Mouse (Mus musculus) lung, embryonic 16.5 days (tissue): ENCODE data around the gene Lamb1. TPM values are rescaled to one million over a fixed set of nuclear protein-coding genes. Genes with fewer than 3 reads are reported as not detected.

ENCODE experiments used
- ATAC-seq: fragments of 200-750 bp; cut with Nextera tagmentation; 2 replicates; pipeline ENCODE4 v1.8.0; 2017; ENCODE audit warnings: low read depth, mild to moderate bottlenecking, moderate library complexity
- H3K27ac ChIP-seq: fragments of 300-500 bp; sonication (generic); 2 replicates; pipeline ENCODE4 v1.5.1; 2014; ENCODE audit warnings: mild to moderate bottlenecking, control low read depth, low read length
- H3K27me3 ChIP-seq: fragments of 300-500 bp; sonication (generic); 2 replicates; pipeline ENCODE4 v1.6.1; 2014; ENCODE audit warnings: low read depth, low read length, mixed read lengths; ENCODE audit not compliant: control insufficient read depth, insufficient read depth
- H3K36me3 ChIP-seq: fragments of 300-500 bp; sonication (generic); 2 replicates; pipeline ENCODE4 v1.6.1; 2014; ENCODE audit warnings: low read length; ENCODE audit not compliant: control insufficient read depth, insufficient read depth
- H3K4me1 ChIP-seq: fragments of 300-500 bp; sonication (generic); replicated peaks from 2 replicates; pipeline ENCODE4 v1.6.1; 2014; ENCODE audit warnings: low read length, mixed read lengths; ENCODE audit not compliant: control insufficient read depth, insufficient read depth
- H3K4me2 ChIP-seq: fragments of 300-500 bp; sonication (generic); 2 replicates; pipeline ENCODE4 v1.6.1; 2014; ENCODE audit warnings: low read depth, low read length, control low read depth
- H3K4me3 ChIP-seq: fragments of 300-500 bp; sonication (generic); 2 replicates; pipeline ENCODE4 v1.5.1; 2014; ENCODE audit warnings: mild to moderate bottlenecking, low read length, control low read depth
- H3K9ac ChIP-seq: fragments of 300-500 bp; sonication (generic); 2 replicates; pipeline ENCODE4 v1.6.1; 2014; ENCODE audit warnings: low read length, control low read depth
- H3K9me3 ChIP-seq: fragments of 300-500 bp; sonication (generic); 2 replicates; pipeline ENCODE4 v1.6.1; 2016; ENCODE audit warnings: low read length; ENCODE audit not compliant: control insufficient read depth
- WGBS: fragments of 180-500 bp; shearing (Covaris S2); extraction: QIAGEN DNeasy Blood & Tissue Kit; methylation state at CpG from one replicate; pipeline ENCODE4 v1.1.7; 2014; 5-methylcytosine and 5-hydroxymethylcytosine counted together
- polyA plus RNA-seq: library from polyadenylated mRNA; unstranded; fragments of >200 nt; fragmentation: Nextera tagmentation; extraction: Ambion mirVana; gene quantifications from 2 replicates; pipeline ENCODE4 v1.2.1, GENCODE M21; 2015

Lamb1 gene
- polyA plus RNA-seq, 1 experiment from 2014 or later = 131 TPM

DNA sequence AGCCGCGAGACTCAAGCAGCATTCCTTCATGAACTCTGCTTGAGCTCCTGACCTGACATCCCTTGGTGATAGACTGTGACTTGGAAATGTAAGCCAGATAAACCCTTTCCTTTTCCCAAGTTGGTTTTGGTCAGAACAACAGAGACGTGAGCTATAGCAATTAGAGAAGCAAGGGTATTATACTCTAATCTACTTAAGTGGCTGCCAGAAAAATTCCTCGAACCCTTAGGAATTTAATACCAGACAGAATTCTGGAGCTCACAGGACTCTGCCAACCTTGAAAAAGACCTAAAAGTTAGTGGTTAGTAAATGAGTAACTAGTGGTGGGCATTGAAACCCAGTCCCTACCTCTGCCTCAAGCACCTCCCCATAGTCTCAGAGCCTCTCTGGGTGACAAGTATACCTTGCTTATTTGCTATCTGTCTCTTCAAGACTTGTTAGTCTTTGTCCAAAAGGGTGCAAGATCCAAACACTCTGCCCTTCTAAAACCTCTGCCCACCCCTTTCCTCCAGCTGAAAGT, 18.6 kb downstream of the Lamb1 start:
- peak overlapping the region; percentile 20; the same call in 1 of the 2 replicates for H3K27ac ChIP-seq
- H3K4me2 ChIP-seq = no peak overlapping the region
- H3K27me3 ChIP-seq = no peaks in the 10 kb centered on the region
- no peak for ATAC-seq
- no peaks in the 10 kb centered on the region for H3K9me3 ChIP-seq
- H3K4me1 ChIP-seq = peaks cover 23% of the 10 kb centered on the region
- no peak overlapping the region for H3K9ac ChIP-seq
- WGBS = 48% methylated on average over 4 of the region's 4 CpGs
- H3K36me3 ChIP-seq = peaks cover 61% of the 10 kb centered on the region
- H3K4me3 ChIP-seq = no peak overlapping the region

GRCm38 (mm10) chr12:31289046-31289445, 24.0 kb downstream of the Lamb1 start:
- Histone ChIP-seq H3K4me1 (peaks cover 13% of the 10 kb centered on the region), H3K9ac (no peak overlapping the region), H3K27ac (no peak overlapping the region), H3K27me3 (no peaks in the 10 kb centered on the region), H3K4me2 (no peak overlapping the region), H3K36me3 (peaks cover 59% of the 10 kb centered on the region), H3K9me3 (peaks cover 5% of the 10 kb centered on the region; the same call in 1 of the 2 replicates), H3K4me3 (no peak overlapping the region)
- ATAC-seq = no peak
- 95% methylated on average over 10 of the region's 10 CpGs for WGBS

DNA sequence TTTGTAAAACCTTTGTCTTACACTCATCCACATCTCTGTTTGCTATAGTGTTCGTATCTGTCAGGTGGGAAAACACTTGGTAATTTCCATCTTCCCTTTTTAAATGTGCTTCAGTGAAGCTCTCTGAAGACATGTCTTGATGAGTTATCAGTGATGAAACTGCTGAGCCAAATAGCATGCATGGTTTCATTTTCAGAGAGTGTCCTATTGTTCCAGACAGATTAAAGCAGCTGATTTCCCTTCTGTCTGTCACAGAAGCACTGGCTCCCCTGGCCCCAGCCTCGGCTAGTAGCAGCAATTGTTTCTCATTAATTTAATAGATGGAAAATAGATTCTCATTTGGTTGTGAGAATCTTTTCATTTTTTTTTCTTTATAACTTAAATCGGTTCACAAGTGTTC, 25.9 kb downstream of the Lamb1 start:
- Histone ChIP-seq H3K9me3 (peaks cover 5% of the 10 kb centered on the region; the same call in 1 of the 2 replicates), H3K4me3 (no peak overlapping the region), H3K9ac (no peak overlapping the region), H3K4me2 (no peak overlapping the region), H3K27ac (no peak overlapping the region), H3K36me3 (peaks cover 52% of the 10 kb centered on the region), H3K4me1 (peaks cover 26% of the 10 kb centered on the region), H3K27me3 (no peaks in the 10 kb centered on the region)
- no peak for ATAC-seq
- 78% methylated on average over 3 of the region's 3 CpGs for WGBS

- H3K4me3 ChIP-seq = no peak overlapping the region
- peak overlapping the region; percentile 17; the same call in 1 of the 2 replicates for H3K27ac ChIP-seq
- no peak overlapping the region for H3K9ac ChIP-seq
- peaks cover 26% of the 10 kb centered on the region for H3K4me1 ChIP-seq
- WGBS = 55% methylated on average over 15 of the region's 15 CpGs
- no peak overlapping the region for H3K4me2 ChIP-seq
- no peaks in the 10 kb centered on the region for H3K27me3 ChIP-seq
- H3K9me3 ChIP-seq = peaks cover 5% of the 10 kb centered on the region; the same call in 1 of the 2 replicates
- peaks cover 33% of the 10 kb centered on the region for H3K36me3 ChIP-seq
- ATAC-seq = no peak
These were observed 28.5 kb downstream of the Lamb1 start for GRCm38 (mm10) chr12:31293361-31294142.

- WGBS = 26% methylated on average over 10 of the region's 10 CpGs
- no peak overlapping the region for H3K9ac ChIP-seq
- H3K9me3 ChIP-seq = no peaks in the 10 kb centered on the region
- H3K36me3 ChIP-seq = peaks cover 31% of the 10 kb centered on the region
- H3K4me2 ChIP-seq = 0 out of 2 replicates have a peak overlapping the region, but pooled peaks have one; percentile 16
- peak overlapping the region; percentile 57 for H3K27ac ChIP-seq
- no peak overlapping the region for H3K4me3 ChIP-seq
- peaks cover 26% of the 10 kb centered on the region for H3K4me1 ChIP-seq
- ATAC-seq = peak; percentile 74
- H3K27me3 ChIP-seq = no peaks in the 10 kb centered on the region
These were observed 29.5 kb downstream of the Lamb1 start for GRCm38 (mm10) chr12:31294526-31294925.

GRCm38 (mm10) chr12:31294996-31295395, 30.0 kb downstream of the Lamb1 start:
- Histone ChIP-seq H3K4me2 (no peak overlapping the region), H3K4me1 (peaks cover 26% of the 10 kb centered on the region), H3K9me3 (no peaks in the 10 kb centered on the region), H3K36me3 (peaks cover 35% of the 10 kb centered on the region), H3K4me3 (no peak overlapping the region), H3K9ac (no peak overlapping the region), H3K27me3 (no peaks in the 10 kb centered on the region), H3K27ac (peak overlapping the region; percentile 57)
- WGBS = 54% methylated on average over 11 of the region's 11 CpGs
- ATAC-seq = peak; percentile 64

DNA sequence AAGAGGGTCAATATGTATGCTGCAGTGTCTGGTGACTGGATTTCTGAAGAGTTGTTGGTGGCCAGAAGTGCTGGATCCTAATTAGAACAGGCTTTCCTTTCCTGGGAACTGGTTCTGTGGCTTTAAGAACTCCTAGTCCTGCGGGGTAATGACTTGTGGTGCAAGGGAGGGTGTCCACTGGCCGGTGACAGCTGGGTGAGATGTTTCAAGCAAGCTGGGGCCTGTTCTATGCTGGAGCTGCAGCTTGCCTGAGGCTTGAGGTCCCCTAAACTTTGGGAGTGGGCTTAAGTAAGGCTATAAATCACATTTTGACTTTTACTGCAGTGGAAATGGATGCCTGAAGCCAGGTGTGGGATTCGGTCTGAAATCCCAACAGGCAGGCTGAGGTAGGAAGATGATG, 30.5 kb downstream of the Lamb1 start:
- Histone ChIP-seq H3K27ac (peak overlapping the region; percentile 32; the same call in 1 of the 2 replicates), H3K4me1 (peaks cover 26% of the 10 kb centered on the region), H3K9ac (no peak overlapping the region), H3K4me2 (no peak overlapping the region), H3K9me3 (no peaks in the 10 kb centered on the region), H3K27me3 (no peaks in the 10 kb centered on the region), H3K4me3 (no peak overlapping the region), H3K36me3 (peaks cover 35% of the 10 kb centered on the region)
- ATAC-seq = peak; percentile 64
- 41% methylated on average over 3 of the region's 3 CpGs for WGBS

DNA sequence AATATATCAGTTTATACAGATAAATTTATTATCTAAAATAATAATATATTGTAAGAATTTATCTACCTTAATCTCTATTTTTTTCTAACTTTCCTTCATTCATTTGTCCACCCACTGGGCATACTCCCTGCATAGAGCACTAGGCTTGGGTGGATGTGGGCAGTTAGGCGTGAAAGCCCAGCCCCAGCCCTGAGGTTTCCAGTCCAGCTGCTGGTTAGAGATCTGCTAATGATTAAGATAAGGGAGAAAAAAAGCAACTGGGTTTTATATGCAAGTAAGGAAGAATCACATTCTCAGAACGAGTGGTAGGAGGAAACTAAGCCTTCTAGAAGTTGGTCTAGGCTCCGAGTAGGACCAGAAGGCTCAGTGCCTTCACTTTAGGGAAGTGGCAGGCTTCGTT, 31.1 kb downstream of the Lamb1 start:
- H3K27ac ChIP-seq = no peak overlapping the region
- H3K27me3 ChIP-seq = no peaks in the 10 kb centered on the region
- H3K9me3 ChIP-seq = no peaks in the 10 kb centered on the region
- no peak for ATAC-seq
- no peak overlapping the region for H3K9ac ChIP-seq
- peaks cover 37% of the 10 kb centered on the region for H3K36me3 ChIP-seq
- no peak overlapping the region for H3K4me3 ChIP-seq
- no peak overlapping the region for H3K4me2 ChIP-seq
- H3K4me1 ChIP-seq = peaks cover 26% of the 10 kb centered on the region
- 77% methylated on average over 4 of the region's 4 CpGs for WGBS

DNA sequence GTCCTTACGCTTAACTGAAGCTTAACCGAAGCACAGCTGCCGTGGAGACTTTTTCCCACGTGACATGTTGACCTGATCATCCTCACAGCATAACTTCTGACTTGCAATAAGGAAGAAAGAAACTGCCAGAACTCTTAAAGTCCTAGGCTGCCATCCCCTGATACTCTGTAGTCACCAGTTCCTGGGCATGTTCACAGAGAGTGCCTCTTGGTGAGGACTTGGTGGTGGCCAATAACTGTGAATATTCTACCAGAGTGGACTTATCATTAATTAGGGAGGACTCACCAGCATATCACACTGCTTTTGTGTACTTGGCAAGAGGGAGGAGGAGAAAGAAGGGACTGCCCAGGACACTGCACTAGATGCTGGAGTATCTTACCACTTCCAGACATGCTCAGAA, 33.1 kb downstream of the Lamb1 start:
- Histone ChIP-seq H3K9ac (no peak overlapping the region), H3K4me1 (peaks cover 23% of the 10 kb centered on the region), H3K9me3 (no peaks in the 10 kb centered on the region), H3K36me3 (peaks cover 51% of the 10 kb centered on the region), H3K27ac (no peak overlapping the region), H3K4me2 (no peak overlapping the region), H3K27me3 (no peaks in the 10 kb centered on the region), H3K4me3 (no peak overlapping the region)
- 82% methylated on average over 4 of the region's 4 CpGs for WGBS
- no peak for ATAC-seq
